Mouse (Mus musculus): Measurements from ENCODE around the gene Adamts15. TPM values are rescaled to one million over a fixed set of nuclear protein-coding genes. Genes with fewer than 3 reads are reported as not detected.
A peak's percentile ranks its signal among the peaks of the same experiment; 100 is the strongest.

The Adamts15 gene
- total RNA-seq (2022) = under 1 TPM; 0.46 to 0.86 (median 0.68) TPM

DNA sequence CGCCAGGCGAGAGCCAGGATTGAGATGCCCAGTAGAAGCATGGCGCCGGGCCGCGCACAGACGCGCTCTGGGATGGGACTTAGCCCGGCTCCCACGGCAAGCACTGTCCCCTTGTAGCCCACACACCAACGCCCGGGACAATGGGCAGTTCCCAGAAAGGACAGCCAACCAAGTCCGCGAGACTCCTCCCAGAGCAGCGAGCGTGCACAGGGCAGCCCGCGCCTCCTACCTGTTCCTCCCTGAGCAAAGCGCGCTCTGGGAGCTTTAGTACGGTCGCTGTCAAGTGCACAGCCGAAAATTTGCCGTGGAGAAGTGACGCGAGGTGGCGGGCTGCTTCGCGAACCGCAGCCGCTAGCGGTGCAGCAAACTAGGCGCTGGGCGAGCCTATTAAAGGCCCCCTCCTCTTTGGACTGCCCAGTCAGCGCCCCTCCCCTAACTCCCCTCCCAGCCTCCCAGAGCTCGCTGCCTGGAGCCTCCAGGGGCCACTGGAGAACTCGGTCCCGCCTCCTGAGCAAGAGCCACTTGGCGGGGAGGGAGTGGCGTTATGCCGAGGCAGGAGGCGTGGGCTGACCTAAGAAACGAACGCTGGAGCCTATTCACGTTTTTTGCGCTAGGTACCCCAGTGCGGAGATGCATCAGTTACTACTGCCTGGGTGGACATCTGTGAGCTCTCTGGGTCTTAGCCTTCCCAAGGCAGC, at the start of gene Adamts15:
TSS of gene Adamts15 (minus strand) at position 256 of the 698 bp plus-strand sequence.
- peak; percentile 33 to 48 for DNase-seq (ENCODE audit: low spot score in 2 of 2)

DNA sequence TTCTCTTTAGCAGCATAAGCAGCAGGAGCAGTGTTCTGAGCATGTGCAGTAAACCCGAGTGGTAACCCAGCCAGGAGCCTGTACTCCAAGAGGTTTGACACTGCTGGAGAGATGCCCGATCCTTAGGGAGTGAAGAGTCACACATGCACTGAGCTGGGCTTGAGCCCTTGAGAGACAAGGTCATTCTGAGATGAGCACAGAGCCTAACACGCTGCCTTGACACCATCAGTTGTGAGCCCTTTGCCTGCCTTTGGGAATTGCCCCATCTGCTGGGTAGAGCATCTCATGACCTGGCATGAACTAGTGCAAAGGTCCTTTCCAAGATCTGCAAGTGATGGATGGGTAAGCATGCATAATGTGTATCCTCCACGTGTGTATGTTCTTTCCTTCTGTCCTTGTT, 49.7 kb upstream of the Adamts15 start:
- DNase-seq (ENCODE audit: low spot score in 2 of 2) = no peak

GRCm38 (mm10) chr9:30970001-30970400, 47.7 kb upstream of the Adamts15 start:
- no peak for DNase-seq (ENCODE audit: low spot score in 2 of 2)

GRCm38 (mm10) chr9:30968130-30968529, 45.9 kb upstream of the Adamts15 start:
- DNase-seq (ENCODE audit: low spot score in 2 of 2) = no peak

DNA sequence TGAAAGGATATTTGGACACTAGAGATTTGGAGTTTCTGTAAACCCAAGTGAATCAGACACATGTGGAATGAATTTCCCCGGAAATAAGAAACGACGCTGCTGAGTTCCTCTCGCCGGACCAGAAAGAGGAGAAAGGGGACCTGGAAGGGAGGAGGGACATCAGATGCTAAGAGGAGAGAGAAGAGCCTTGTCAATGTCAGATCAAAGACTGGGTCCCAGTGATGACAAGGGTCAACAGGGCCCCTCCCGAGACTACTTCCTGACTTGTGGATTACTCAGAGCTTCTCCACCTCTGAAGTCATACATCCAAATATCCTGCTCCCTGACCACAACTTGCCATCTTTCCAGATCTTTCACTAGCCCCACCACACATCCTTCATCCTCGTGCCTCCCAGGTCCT, 44.6 kb upstream of the Adamts15 start:
- DNase-seq (ENCODE audit: low spot score in 2 of 2) = no peak

- no peak for DNase-seq (ENCODE audit: low spot score in 2 of 2)
Measured at GRCm38 (mm10) chr9:30964685-30965084, 42.4 kb upstream of the Adamts15 start.

DNA sequence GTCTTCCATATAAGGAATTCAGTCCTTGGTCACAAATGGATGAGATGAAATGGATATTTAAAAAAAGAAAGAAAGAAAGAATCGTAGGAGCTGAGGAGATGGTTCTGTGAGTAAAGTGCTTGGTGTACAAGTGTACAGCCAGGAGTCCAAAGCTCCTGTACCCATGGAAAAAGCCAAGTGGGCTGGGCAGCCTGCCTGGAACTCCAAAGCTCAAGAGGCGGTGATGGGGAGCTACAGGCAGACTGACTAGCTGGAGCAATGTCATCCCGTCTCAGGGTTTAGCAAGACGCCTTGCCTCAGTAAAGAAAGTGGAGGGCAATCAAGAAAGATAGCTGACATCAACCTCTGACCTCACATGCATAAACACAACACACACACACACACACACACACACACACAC, 41.5 kb upstream of the Adamts15 start:
- no peak for DNase-seq (ENCODE audit: low spot score in 2 of 2)

DNA sequence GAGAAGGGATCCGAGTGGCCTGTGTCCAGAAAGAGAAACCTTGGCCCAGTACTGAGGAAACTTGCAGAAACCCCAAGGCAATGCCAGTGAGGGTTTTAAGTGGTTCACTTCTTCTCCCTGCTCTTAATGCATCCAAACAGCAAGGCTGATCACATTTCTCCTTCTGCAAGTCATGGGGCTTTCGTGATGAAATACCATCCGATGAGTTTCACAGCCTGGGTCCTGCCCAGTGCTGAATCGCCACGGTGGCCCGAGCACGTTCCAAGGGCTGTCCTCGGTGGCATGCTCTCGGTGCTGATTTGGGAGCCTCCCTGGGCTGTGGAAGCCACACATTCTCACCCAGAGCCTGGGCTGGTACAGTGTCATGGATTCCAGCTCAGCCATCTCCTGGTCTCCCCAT, 33.0 kb upstream of the Adamts15 start:
- peak in 1 of 2 experiments; percentile 40 for DNase-seq (ENCODE audit: low spot score in 2 of 2)

DNA sequence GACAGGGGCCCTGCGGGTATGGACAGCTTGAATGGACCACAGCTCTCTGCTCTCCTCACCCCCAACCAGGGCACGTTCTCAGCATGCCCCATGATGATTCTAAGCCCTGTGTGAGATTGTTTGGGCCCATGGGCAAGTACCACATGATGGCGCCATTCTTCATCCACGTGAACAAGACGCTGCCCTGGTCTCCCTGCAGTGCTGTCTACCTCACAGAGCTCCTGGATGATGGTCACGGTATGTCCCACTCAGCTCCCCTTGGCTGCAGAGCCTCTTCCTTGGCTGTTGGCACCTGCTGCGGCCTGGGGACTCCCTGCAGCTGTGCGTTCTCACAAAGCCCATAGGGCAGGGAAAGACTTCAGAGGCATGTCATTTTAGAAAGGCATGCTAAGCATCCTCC, 31.0 kb upstream of the Adamts15 start:
- no peak for DNase-seq (ENCODE audit: low spot score in 2 of 2)

- DNase-seq (ENCODE audit: low spot score in 2 of 2) = no peak
Measured at GRCm38 (mm10) chr9:30951461-30951860, 29.2 kb upstream of the Adamts15 start.

- no peak for DNase-seq (ENCODE audit: low spot score in 2 of 2)
Measured at GRCm38 (mm10) chr9:30950592-30950991, 28.3 kb upstream of the Adamts15 start.

GRCm38 (mm10) chr9:30949971-30950370, 27.7 kb upstream of the Adamts15 start:
- DNase-seq (ENCODE audit: low spot score in 2 of 2) = no peak

DNA sequence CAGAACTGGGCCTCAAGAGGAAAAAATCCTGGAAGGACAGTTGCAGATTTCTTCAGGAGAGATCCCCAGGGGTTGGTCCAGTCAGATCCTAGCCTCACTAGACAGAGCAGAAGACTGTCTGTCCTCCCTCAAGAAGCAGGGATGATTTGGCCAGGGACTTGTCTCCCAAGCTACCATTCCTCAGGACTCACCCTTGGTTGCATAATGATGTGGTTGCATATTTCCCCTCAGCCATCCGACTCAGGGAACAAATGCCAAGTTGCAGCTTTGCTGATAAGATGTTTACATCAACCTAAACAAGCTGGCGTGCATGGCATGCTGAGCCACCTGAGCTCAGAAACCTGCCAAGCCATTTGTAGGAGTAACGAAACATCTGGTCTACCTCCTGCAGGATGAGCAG, 27.2 kb upstream of the Adamts15 start:
- no peak for DNase-seq (ENCODE audit: low spot score in 2 of 2)

DNA sequence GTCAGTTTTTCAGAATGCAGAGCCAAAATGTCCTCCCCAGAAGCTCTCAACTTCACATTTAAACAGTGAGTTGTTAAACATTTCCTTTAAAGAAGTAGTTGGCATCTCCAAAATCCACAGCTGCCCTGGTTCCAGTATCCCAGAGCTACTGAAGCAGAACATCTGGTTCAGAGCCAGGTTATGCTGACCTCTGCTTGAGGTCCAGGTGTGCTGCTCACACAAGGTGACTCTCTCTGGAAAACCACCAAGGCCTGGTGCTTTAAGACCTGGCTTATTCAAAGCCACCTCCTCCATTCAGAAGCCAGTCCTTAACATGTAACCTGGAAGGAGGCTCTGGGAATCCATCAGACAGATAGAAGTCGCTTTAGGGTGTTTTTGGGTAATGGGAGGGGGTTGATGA, 23.0 kb upstream of the Adamts15 start:
- no peak for DNase-seq (ENCODE audit: low spot score in 2 of 2)

DNA sequence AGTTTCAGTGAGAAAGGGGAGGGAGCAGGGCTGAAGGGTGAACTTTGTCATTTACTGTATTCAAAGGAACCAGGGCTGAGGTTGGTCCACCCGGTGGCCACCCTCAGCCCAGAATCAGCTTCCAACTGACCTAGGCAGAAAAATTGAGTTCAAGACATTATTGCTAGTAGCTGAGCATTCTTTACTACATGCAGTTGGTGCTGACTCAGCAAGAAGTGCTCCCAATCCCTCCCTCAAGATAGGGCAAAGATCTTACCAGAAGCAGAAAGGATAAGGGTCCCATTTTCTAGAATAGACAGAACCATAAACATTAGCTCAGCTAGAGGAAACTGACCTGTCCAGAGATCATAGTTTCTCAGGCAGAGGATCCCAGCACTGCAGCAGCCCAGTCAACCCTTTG, 22.0 kb upstream of the Adamts15 start:
- no peak for DNase-seq (ENCODE audit: low spot score in 2 of 2)

DNA sequence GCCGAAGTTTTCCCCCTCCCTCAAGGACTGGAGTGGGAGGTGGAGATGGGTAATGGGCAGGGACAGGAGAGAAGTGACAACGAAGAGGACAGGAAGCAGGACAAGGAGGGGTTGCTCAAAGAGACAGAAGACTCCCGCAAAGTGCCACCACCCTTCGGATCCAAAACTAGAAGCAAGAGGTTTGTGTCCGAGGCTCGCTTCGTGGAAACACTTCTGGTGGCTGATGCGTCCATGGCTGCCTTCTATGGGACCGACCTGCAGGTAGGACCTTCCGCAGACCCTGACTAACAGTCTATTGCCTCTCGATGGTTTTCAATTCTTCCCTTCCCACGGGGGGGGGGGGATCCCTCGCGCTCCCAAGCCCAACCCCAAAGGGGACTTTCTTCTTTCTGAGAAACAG, 21.1 kb upstream of the Adamts15 start:
- DNase-seq (ENCODE audit: low spot score in 2 of 2) = no peak

DNA sequence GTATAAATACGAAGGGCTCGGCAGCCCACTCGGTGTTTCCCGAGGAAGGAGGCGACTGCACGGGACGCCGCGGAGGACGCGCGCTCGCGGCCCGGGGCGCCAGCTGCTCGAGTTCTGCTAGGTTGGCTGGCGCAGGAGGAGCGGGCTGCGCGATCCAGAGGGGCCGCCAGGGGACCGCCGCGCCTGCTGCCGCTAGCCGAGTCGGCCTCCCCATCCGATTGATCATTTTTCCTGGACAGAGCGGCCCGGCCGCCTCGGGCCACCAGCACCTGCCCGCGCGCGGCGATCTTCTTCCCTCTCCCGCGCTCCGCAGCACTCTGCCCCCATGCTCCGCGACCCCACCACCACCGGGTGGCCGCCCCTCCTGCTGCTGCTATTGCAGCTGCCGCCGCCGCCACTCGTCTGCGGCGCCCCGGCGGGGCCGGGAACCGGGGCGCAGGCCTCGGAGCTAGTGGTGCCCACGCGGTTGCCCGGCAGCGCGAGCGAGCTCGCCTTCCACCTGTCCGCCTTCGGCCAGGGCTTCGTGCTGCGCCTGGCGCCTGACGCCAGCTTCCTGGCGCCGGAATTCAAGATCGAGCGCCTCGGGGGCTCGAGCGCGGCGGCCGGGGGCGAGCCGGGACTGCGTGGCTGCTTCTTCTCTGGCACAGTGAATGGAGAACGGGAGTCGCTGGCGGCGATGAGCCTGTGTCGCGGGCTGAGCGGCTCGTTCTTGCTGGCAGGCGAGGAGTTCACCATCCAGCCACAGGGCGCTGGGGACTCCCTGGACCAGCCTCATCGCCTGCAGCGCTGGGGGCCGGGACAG, 20.5 kb upstream of the Adamts15 start, which contains the start of gene Adamts8:
TSS of gene Adamts8 (plus strand) at position 51 of the 802 bp plus-strand sequence.
- DNase-seq (ENCODE audit: low spot score in 2 of 2) = peak in 1 of 2 experiments; percentile 24

DNA sequence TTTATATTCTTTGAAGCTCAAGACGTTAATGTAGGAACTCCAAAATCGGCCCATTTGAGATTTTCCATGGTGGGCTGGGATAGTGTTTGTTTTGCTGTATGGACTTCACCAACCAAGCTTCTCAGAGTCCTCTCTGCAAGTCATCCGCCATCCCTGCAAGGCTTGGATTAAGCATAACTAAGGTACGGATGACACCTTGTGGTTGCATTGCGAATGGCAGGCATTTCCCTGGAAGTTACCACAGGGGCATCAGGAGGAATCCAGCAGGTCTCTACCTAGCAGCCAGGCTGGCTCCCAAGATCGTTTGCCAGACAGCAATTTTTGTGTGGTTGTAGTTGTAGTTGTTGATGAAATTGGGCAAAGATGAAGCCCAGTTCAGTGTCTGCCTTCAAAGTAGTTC, 18.1 kb upstream of the Adamts15 start:
- DNase-seq (ENCODE audit: low spot score in 2 of 2) = peak; percentile 72 to 76

GRCm38 (mm10) chr9:30936674-30937438, 14.6 kb upstream of the Adamts15 start:
- DNase-seq (ENCODE audit: low spot score in 2 of 2) = peak in 1 of 2 experiments; percentile 30

DNA sequence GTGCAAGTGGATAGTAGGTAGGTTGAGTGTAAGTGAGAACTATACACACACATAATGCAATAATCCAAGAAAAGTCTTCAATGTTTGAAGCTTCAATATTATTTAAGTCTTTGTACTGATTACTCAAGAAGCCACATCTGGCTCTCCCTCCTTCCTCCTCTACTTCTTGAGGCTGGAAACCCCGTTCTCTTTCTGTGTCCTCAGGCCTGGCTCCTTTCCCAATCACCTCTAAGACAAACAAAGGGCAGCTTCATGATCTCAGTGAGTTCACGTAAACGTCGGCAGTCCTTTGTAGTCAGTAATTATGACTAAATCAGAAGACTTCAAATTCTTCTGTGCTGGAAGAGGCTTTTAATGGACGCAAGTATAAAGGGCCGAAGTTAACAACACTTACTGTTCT, 12.6 kb upstream of the Adamts15 start:
- no peak for DNase-seq (ENCODE audit: low spot score in 2 of 2)

DNA sequence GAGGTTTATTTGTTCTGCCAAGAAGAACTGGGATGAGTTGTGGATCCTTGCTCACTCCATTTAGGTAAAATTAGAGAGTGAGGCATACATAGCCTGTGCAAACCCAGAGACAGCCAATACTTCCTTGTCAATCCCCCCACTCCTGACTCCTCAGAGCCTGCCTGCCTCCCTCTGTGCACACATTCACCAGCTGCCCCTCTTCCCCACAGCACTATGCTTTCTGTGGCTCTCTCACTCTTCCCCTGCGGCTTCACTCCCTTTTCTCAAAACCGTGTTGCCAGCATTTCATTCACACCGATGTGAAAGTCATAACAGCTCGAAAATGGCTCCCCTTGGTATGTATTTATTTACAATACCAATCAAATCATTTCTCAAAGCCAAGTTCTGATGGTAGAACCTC, 10.1 kb upstream of the Adamts15 start:
- no peak for DNase-seq (ENCODE audit: low spot score in 2 of 2)

DNA sequence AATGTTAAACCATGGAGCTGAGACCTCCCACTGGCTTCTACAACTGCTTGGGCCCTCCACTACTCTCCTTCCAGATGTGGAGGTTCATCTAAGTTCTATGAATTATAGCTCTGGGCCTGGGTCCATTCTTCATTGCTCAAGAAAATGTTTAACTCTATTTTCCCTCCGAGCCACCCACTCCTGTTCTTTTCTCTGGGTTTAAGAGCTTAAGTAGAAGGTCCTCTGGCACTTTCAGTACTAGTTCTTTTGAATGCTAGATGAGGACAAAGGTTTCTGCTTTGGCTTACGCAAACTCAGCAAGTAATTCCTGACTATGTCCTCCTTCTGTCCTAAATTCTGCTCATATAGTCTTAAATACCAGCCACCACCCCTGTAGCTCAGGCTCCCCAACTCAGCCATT, 6.5 kb upstream of the Adamts15 start:
- no peak for DNase-seq (ENCODE audit: low spot score in 2 of 2)
